Mouse (Mus musculus) liver, adult 2 months (tissue): ENCODE results near the gene Gpr137.

Source experiments
- CTCF ChIP-seq: fragments of 200-500 bp; IDR thresholded peaks from 2 replicates; pipeline ENCODE4 v1.5.1; 2011; ENCODE audit warnings: low read depth, low read length, control low read depth
- POLR2A ChIP-seq: fragments of 200-500 bp; IDR thresholded peaks from 2 replicates; pipeline ENCODE4 v1.6.1; 2011; ENCODE audit warnings: low read length, control low read depth; ENCODE audit not compliant: insufficient read depth; ENCODE audit errors: extremely low read depth

- no peak for TF ChIP-seq CTCF
- TF ChIP-seq POLR2A = no peak
Observed at GRCm38 (mm10) chr19:6914540-6914939, 27.7 kb downstream of the Gpr137 start.
